Mouse (Mus musculus) hindbrain, postnatal 0 days (tissue): ENCODE measurements around the gene Gm42791. TPM values are rescaled to one million over a fixed set of nuclear protein-coding genes. Genes with fewer than 3 reads are reported as not detected.

ENCODE experiments used
- ATAC-seq: fragments of 200-750 bp; cut with Nextera tagmentation; 2 replicates; pipeline ENCODE4 v1.8.0; 2017; ENCODE audit warnings: mild to moderate bottlenecking, moderate TSS enrichment, moderate library complexity
- DNase-seq: peaks from one replicate; pipeline ENCODE4 v3.0.0-alpha.2; 2015; ENCODE audit warnings: low spot score
- H3K27ac ChIP-seq: fragments of 300-500 bp; sonication (generic); 2 replicates; pipeline ENCODE4 v1.5.1; 2014; ENCODE audit warnings: mild to moderate bottlenecking
- H3K27me3 ChIP-seq: fragments of 300-500 bp; sonication (generic); 2 replicates; pipeline ENCODE4 v1.6.1; 2014; ENCODE audit warnings: low read length, mixed read lengths; ENCODE audit not compliant: insufficient read depth
- H3K36me3 ChIP-seq: fragments of 300-500 bp; sonication (generic); 2 replicates; pipeline ENCODE4 v1.6.1; 2014; ENCODE audit warnings: low read length, mixed read lengths; ENCODE audit not compliant: insufficient read depth
- H3K4me1 ChIP-seq: fragments of 300-500 bp; sonication (generic); 2 replicates; pipeline ENCODE4 v1.6.1; 2014; ENCODE audit warnings: antibody characterized with exemption, low read length, mixed read lengths; ENCODE audit not compliant: insufficient read depth
- H3K4me2 ChIP-seq: fragments of 300-500 bp; sonication (generic); 2 replicates; pipeline ENCODE4 v1.6.1; 2014; ENCODE audit warnings: low read depth, mild to moderate bottlenecking, low read length, moderate library complexity, mixed read lengths
- H3K4me3 ChIP-seq: fragments of 300-500 bp; sonication (generic); 2 replicates; pipeline ENCODE4 v1.5.1; 2014; ENCODE audit warnings: low read length
- H3K9ac ChIP-seq: fragments of 300-500 bp; sonication (generic); replicated peaks from 2 replicates; pipeline ENCODE4 v1.6.1; 2014; ENCODE audit warnings: mild to moderate bottlenecking, low read length, moderate library complexity, mixed read lengths
- H3K9me3 ChIP-seq: fragments of 300-500 bp; sonication (generic); 2 replicates; pipeline ENCODE4 v1.6.1; 2016; ENCODE audit warnings: low read length, mixed read lengths
- CTCF ChIP-seq: IDR thresholded peaks from 2 replicates; pipeline ENCODE4 v1.5.1; 2016; ENCODE audit warnings: antibody characterized with exemption, control low read depth, low read depth
- WGBS: fragments of 180-500 bp; shearing (Covaris S2); extraction: QIAGEN DNeasy Blood & Tissue Kit; methylation state at CpG from one replicate; pipeline ENCODE4 v1.1.7; 2014; 5-methylcytosine and 5-hydroxymethylcytosine counted together
- polyA plus RNA-seq: library from polyadenylated mRNA; unstranded; fragments of >200 nt; fragmentation: Nextera tagmentation; extraction: Ambion mirVana; gene quantifications from 2 replicates; pipeline ENCODE4 v1.2.1, GENCODE M21; 2015
- total RNA-seq: library from RNA; depleted of rRNA; stranded (reverse); fragments of >200 nt; gene quantifications from 2 replicates; pipeline ENCODE4 v1.2.3, GENCODE M21; 2014

Gm42791 gene
- total and polyA plus RNA-seq, 2 experiments from 2014 or later: 1.6 TPM; not detected in 1

DNA sequence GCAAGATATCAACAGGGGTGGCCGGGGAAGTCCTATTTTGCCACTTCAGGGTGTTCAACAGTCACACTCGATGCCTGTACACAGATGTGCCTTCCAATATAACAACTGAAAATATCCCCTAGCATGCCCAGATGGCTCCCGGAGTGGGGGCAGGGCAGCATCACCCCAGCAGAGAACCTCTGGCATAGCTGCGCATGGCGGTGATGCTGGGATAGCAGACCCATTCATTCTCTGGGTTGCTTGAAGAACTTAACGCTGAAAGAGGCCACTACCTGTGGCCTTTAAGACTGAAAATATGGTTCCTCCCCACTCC lies 7.8 kb upstream of the Gm42791 start:
- Histone ChIP-seq H3K4me1 (0 out of 2 replicates have a peak, but pooled peaks cover 3% of the 10 kb centered on the region), H3K27ac (no peak overlapping the region), H3K4me2 (no peak overlapping the region), H3K36me3 (no peaks in the 10 kb centered on the region), H3K27me3 (no peaks in the 10 kb centered on the region), H3K9me3 (no peaks in the 10 kb centered on the region), H3K4me3 (no peak overlapping the region), H3K9ac (no peak overlapping the region)
- no peak for DNase-seq
- ATAC-seq: no peak
- 70% methylated on average over 6 of the region's 6 CpGs for WGBS
- TF ChIP-seq CTCF: no peak

GRCm38 (mm10) chr5:149002034-149002802 lies 7.3 kb upstream of the Gm42791 start:
- H3K4me1 ChIP-seq: 0 out of 2 replicates have a peak, but pooled peaks cover 2% of the 10 kb centered on the region
- 71% methylated on average over 20 of the region's 20 CpGs for WGBS
- no peaks in the 10 kb centered on the region for H3K36me3 ChIP-seq
- H3K9ac ChIP-seq: no peak overlapping the region
- ATAC-seq: no peak
- H3K27ac ChIP-seq: no peak overlapping the region
- no peak for TF ChIP-seq CTCF
- no peaks in the 10 kb centered on the region for H3K9me3 ChIP-seq
- no peaks in the 10 kb centered on the region for H3K27me3 ChIP-seq
- no peak overlapping the region for H3K4me3 ChIP-seq
- H3K4me2 ChIP-seq: no peak overlapping the region
- DNase-seq: no peak

GRCm38 (mm10) chr5:148999802-149000201 lies 4.9 kb upstream of the Gm42791 start:
- ATAC-seq (no peak), DNase-seq (no peak)
- Histone ChIP-seq H3K4me3 (no peak overlapping the region), H3K27ac (no peak overlapping the region), H3K9ac (no peak overlapping the region), H3K36me3 (no peaks in the 10 kb centered on the region), H3K4me2 (no peak overlapping the region), H3K9me3 (no peaks in the 10 kb centered on the region), H3K27me3 (no peaks in the 10 kb centered on the region), H3K4me1 (peaks cover under 1% of the 10 kb centered on the region; the same call in 1 of the 2 replicates)
- TF ChIP-seq CTCF: no peak
- 88% methylated on average over 7 of the region's 7 CpGs for WGBS

DNA sequence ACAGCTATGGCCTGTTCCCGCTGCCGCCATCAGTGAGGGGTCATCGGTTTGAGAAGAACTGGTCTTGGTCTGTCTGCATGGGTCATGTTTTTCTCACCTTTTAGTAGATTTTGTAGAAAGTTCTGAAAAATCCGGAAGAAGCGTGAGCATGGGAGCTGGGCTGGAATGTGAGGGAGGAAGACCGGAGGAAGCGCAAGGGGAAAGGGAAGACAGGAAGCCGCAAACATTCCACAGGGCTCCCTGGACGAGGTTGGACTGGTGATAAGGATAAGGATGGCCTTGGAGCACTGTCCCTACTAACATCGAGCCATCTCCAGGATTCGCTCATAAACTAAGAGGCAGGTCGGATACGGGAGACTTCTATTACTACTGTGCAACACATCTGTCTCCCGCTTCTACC lies 3.6 kb upstream of the Gm42791 start:
- no peak overlapping the region for H3K4me2 ChIP-seq
- TF ChIP-seq CTCF: no peak
- peaks cover 7% of the 10 kb centered on the region; the same call in 1 of the 2 replicates for H3K4me1 ChIP-seq
- no peaks in the 10 kb centered on the region for H3K9me3 ChIP-seq
- ATAC-seq (no peak), DNase-seq (no peak)
- H3K9ac ChIP-seq: no peak overlapping the region
- H3K27ac ChIP-seq: no peak overlapping the region
- no peaks in the 10 kb centered on the region for H3K36me3 ChIP-seq
- H3K27me3 ChIP-seq: no peaks in the 10 kb centered on the region
- 92% methylated on average over 14 of the region's 14 CpGs for whole genome bisulfite sequencing
- H3K4me3 ChIP-seq: no peak overlapping the region

- H3K27ac ChIP-seq: no peak overlapping the region
- H3K4me2 ChIP-seq: no peak overlapping the region
- peaks cover 7% of the 10 kb centered on the region; the same call in 1 of the 2 replicates for H3K4me1 ChIP-seq
- no peaks in the 10 kb centered on the region for H3K27me3 ChIP-seq
- H3K36me3 ChIP-seq: no peaks in the 10 kb centered on the region
- no peak for TF ChIP-seq CTCF
- DNase-seq: no peak
- H3K9me3 ChIP-seq: no peaks in the 10 kb centered on the region
- WGBS: 39% methylated on average over 4 of the region's 4 CpGs
- no peak overlapping the region for H3K9ac ChIP-seq
- no peak overlapping the region for H3K4me3 ChIP-seq
- no peak for ATAC-seq
Measured at GRCm38 (mm10) chr5:148996709-148997037, 1.7 kb upstream of the Gm42791 start.

DNA sequence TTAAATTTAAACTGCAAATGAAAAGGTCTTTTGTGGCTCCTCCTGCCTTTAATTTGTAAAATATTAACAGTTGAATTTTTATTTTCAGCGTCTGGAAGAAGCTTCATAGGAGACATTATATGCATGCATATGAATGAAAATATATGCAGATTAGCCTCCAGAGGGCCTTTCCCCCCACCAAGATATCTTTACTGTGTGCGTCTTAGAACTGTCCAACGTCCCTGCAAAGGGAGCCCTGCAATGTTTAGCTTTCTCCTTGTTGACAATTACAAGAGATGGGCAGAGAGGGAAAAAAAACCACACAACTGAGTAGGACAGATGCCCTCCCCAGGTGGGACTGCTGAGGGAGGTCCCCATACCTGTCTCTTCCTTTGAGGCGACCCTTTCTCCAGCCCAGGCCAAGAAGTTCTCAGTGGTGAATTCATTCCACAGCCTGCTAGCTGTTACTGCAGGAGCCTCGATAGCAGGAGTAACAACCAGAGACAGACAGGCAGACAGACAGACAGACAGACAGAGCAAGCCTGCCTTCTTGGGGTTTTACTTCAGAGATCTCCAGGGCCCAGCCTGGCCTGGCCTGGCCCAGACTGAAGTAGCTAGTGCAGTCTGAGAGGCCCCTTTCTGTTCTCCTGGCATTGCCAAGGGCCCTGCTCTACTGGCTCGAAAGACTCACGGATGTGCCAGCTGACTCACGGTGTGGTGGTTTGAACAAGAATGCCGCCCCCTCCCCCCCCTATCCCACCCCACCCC lies 1.2 kb upstream of the Gm42791 start:
- Histone ChIP-seq H3K4me3 (no peak overlapping the region), H3K4me1 (peaks cover 7% of the 10 kb centered on the region; the same call in 1 of the 2 replicates), H3K9ac (no peak overlapping the region), H3K36me3 (no peaks in the 10 kb centered on the region), H3K27ac (no peak overlapping the region), H3K27me3 (no peaks in the 10 kb centered on the region), H3K4me2 (no peak overlapping the region), H3K9me3 (no peaks in the 10 kb centered on the region)
- TF ChIP-seq CTCF: no peak
- DNase-seq (peak; percentile 44), ATAC-seq (peak; percentile 73)
- WGBS: 33% methylated on average over 9 of the region's 9 CpGs

DNA sequence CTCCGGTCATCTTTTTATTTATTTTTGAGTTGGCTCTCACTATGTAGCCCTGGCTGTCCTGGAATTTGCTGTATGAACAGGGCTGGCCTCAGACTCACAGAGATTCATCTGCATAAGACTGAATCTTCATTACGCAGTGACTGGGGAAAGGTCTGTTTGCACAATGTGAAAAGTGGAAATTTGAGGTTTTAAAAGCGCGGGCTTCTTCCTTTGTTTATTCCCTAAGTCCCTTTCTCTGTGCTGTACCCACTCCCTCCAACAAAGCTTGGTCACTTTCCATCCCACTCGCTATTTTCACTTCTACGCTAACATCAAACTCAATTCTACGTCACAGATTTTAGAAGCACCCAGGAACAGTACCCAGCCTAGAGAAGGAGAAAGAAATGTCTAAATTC lies 639 bp downstream of the Gm42791 start:
- no peak for ATAC-seq
- Histone ChIP-seq H3K4me3 (peak overlapping the region; percentile 50), H3K4me1 (peaks cover 7% of the 10 kb centered on the region; the same call in 1 of the 2 replicates), H3K36me3 (no peaks in the 10 kb centered on the region), H3K9me3 (no peaks in the 10 kb centered on the region), H3K27me3 (no peaks in the 10 kb centered on the region), H3K4me2 (peak overlapping the region; percentile 89), H3K9ac (peak overlapping the region; percentile 58), H3K27ac (peak overlapping the region; percentile 90)
- no peak for DNase-seq
- TF ChIP-seq CTCF: no peak
- WGBS: 44% methylated on average over 7 of the region's 7 CpGs
